28 mouse cellular contexts compared by ENCODE assay signal in genomic region chr13:31524976-31525375, GRCm38 (mm10). TPM values are rescaled to one million over a fixed set of nuclear protein-coding genes. Genes with fewer than 3 reads are reported as not detected.
DNase-seq lines count a peak whose midpoint lies in the region; ATAC-seq and TF ChIP-seq lines count a peak whose summit lies in the region.
"Had no signal": no experiment of that assay in that cellular context is flagged by ENCODE, and none has a peak within 500 bp of the region (broad histone marks: within the 10 kb centered on the region; RNA-seq: fewer than 3 reads in every experiment).

No protein-coding gene starts in this region.

- no peaks in the 10 kb centered on the region for H3K36me3 ChIP-seq in heart, embryonic 14.5 days (ENCODE audit: control insufficient read depth, insufficient read depth, low read length)
- H3K36me3 ChIP-seq in heart, adult 2 months (ENCODE audit: control insufficient read depth, insufficient read depth, low read length): no peaks in the 10 kb centered on the region
- H3K36me3 ChIP-seq in intestine, embryonic 15.5 days: no peaks in the 10 kb centered on the region
- no peaks in the 10 kb centered on the region for H3K36me3 ChIP-seq in stomach, postnatal 0 days (ENCODE audit: control insufficient read depth, insufficient read depth, low read length)
- H3K36me3 ChIP-seq: hindbrain, embryonic 13.5 days; liver, embryonic 15.5 days; neural tube, embryonic 13.5 days had no signal

- no peak overlapping the region for H3K27ac ChIP-seq in heart, embryonic 14.5 days (replicated peaks in 1 of 2; ENCODE audit: control insufficient read depth in 1 of 2, insufficient read depth in 1 of 2, low read depth in 2 of 2, low read length in 2 of 2)
- H3K27ac ChIP-seq in heart, adult 2 months: no peak overlapping the region
- no peak overlapping the region for H3K27ac ChIP-seq in intestine, embryonic 15.5 days
- H3K27ac ChIP-seq in stomach, postnatal 0 days (replicated peaks): 0 out of 2 replicates have a peak overlapping the region, but pooled peaks have one; percentile 13
- H3K27ac ChIP-seq: forebrain, embryonic 13.5 days; hindbrain, embryonic 13.5 days; liver, embryonic 15.5 days; neural tube, embryonic 13.5 days had no signal

- no peak overlapping the region for H3K4me3 ChIP-seq in heart, embryonic 14.5 days (ENCODE audit: control insufficient read depth in 1 of 2, insufficient read depth in 1 of 2, low read depth in 1 of 2, low read length in 2 of 2)
- no peak overlapping the region for H3K4me3 ChIP-seq in heart, adult 2 months
- H3K4me3 ChIP-seq in intestine, embryonic 15.5 days (replicated peaks): no peak overlapping the region
- H3K4me3 ChIP-seq in stomach, postnatal 0 days (ENCODE audit: low read depth, low read length): no peak overlapping the region
- H3K4me3 ChIP-seq: forebrain, embryonic 13.5 days; hindbrain, embryonic 13.5 days; liver, embryonic 15.5 days; neural tube, embryonic 13.5 days had no signal

- no peaks in the 10 kb centered on the region for H3K79me2 ChIP-seq in heart, adult 2 months (replicated peaks; ENCODE audit: control insufficient read depth, insufficient read depth, low read length)

- peaks cover 2 to 4% of the 10 kb centered on the region in 2 experiments; a peak in 2 of 4 replicates for H3K4me1 ChIP-seq in heart, embryonic 14.5 days (ENCODE audit: control insufficient read depth in 2 of 2, insufficient read depth in 2 of 2, low read length in 2 of 2)
- no peaks in the 10 kb centered on the region for H3K4me1 ChIP-seq in heart, adult 2 months (ENCODE audit: control insufficient read depth, insufficient read depth, low read length)
- no peaks in the 10 kb centered on the region for H3K4me1 ChIP-seq in intestine, embryonic 15.5 days (replicated peaks)
- no peaks in the 10 kb centered on the region for H3K4me1 ChIP-seq in stomach, postnatal 0 days (replicated peaks; ENCODE audit: control insufficient read depth, insufficient read depth)
- H3K4me1 ChIP-seq: forebrain, embryonic 13.5 days; hindbrain, embryonic 13.5 days; liver, embryonic 15.5 days; neural tube, embryonic 13.5 days had no signal

- ATAC-seq in heart, embryonic 14.5 days (ENCODE audit: insufficient number of reproducible peaks, insufficient read depth, low FRiP score, low read depth): peak; percentile 59; the same call in 1 of the 2 replicates
- 0 out of 2 replicates have a peak, but pooled peaks have one; percentile 17 for ATAC-seq in intestine, embryonic 15.5 days
- ATAC-seq in stomach, postnatal 0 days (ENCODE audit: low FRiP score, low TSS enrichment): peak; percentile 51; the same call in 1 of the 2 replicates
- ATAC-seq: CD4-positive, CD25-positive, alpha-beta regulatory T cell, adult 4 months; forebrain, embryonic 13.5 days had no signal

- no peak for DNase-seq in heart, adult 2 months
- DNase-seq in lung, postnatal 36 days: peak; percentile 6
- DNase-seq in lung, postnatal 25 days (ENCODE audit: low spot score): no peak
- DNase-seq in stomach, postnatal 0 days (ENCODE audit: low spot score): peak; percentile 66
- DNase-seq in right cerebral cortex, postnatal 25 days: no peak
- DNase-seq: adrenal gland, postnatal 25 days; cerebellum, adult 11-12 months; gastrocnemius, postnatal 14 days; heart, postnatal 36 days; kidney, adult 18-20 months; layer of hippocampus, postnatal 36 days; liver; lung, embryonic 14.5 days; lung, postnatal 14 days; thymus, postnatal 25 days had no signal

- no peak for TF ChIP-seq EP300 in heart, adult 2 months (IDR thresholded peaks at IDR 0.05; ENCODE audit: insufficient read depth, low read depth, low read length)
- no peak for TF ChIP-seq EP300 in stomach, postnatal 0 days (optimal IDR thresholded peaks at IDR 0.05)

- TF ChIP-seq POLR2A in heart, adult 2 months (IDR thresholded peaks at IDR 0.05; ENCODE audit: insufficient read depth, low read depth, low read length): no peak

- H3K9me3 ChIP-seq in heart, embryonic 14.5 days (ENCODE audit: control insufficient read depth, low read length): peaks cover 3% of the 10 kb centered on the region; the same call in 1 of the 2 replicates
- H3K9me3 ChIP-seq in intestine, embryonic 15.5 days: no peaks in the 10 kb centered on the region
- no peaks in the 10 kb centered on the region for H3K9me3 ChIP-seq in stomach, postnatal 0 days (ENCODE audit: control insufficient read depth, low read length)
- H3K9me3 ChIP-seq: forebrain, embryonic 13.5 days; hindbrain, embryonic 13.5 days; liver, embryonic 15.5 days; neural tube, embryonic 13.5 days had no signal

- no peak overlapping the region for H3K9ac ChIP-seq in heart, embryonic 14.5 days (ENCODE audit: low read length)
- no peak overlapping the region for H3K9ac ChIP-seq in heart, adult 2 months (ENCODE audit: low read depth, low read length)
- no peak overlapping the region for H3K9ac ChIP-seq in intestine, embryonic 15.5 days
- H3K9ac ChIP-seq in stomach, postnatal 0 days (ENCODE audit: low read length): no peak overlapping the region
- H3K9ac ChIP-seq: forebrain, embryonic 13.5 days; hindbrain, embryonic 13.5 days; liver, embryonic 15.5 days; lung, embryonic 14.5 days; neural tube, embryonic 13.5 days had no signal

- intact Hi-C loops in heart, adult 2 months (cut with DNase I): no loop called here

- no peak for TF ChIP-seq CTCF in heart, adult 2 months (IDR thresholded peaks at IDR 0.05)
- TF ChIP-seq CTCF in stomach, postnatal 0 days (IDR thresholded peaks at IDR 0.05; ENCODE audit: low read depth): 0 out of 2 replicates have a peak, but pooled peaks have one; percentile 16

- no peaks in the 10 kb centered on the region for H3K27me3 ChIP-seq in heart, embryonic 14.5 days (ENCODE audit: control insufficient read depth, insufficient read depth, low read length)
- H3K27me3 ChIP-seq in heart, adult 2 months (ENCODE audit: control insufficient read depth, insufficient read depth, low read length): no peaks in the 10 kb centered on the region
- H3K27me3 ChIP-seq in intestine, embryonic 15.5 days (replicated peaks): no peaks in the 10 kb centered on the region
- H3K27me3 ChIP-seq in stomach, postnatal 0 days (ENCODE audit: control insufficient read depth, insufficient read depth, low read length): no peaks in the 10 kb centered on the region
- H3K27me3 ChIP-seq: forebrain, embryonic 13.5 days; liver, embryonic 15.5 days had no signal

- H3K4me2 ChIP-seq in heart, embryonic 14.5 days (ENCODE audit: low read length): no peak overlapping the region
- no peak overlapping the region for H3K4me2 ChIP-seq in intestine, embryonic 15.5 days (replicated peaks)
- H3K4me2 ChIP-seq in stomach, postnatal 0 days (replicated peaks; ENCODE audit: low read depth): no peak overlapping the region
- H3K4me2 ChIP-seq: forebrain, embryonic 13.5 days; heart, embryonic 11.5 days; hindbrain, embryonic 13.5 days; liver, embryonic 15.5 days; lung, embryonic 14.5 days; midbrain, embryonic 11.5 days; neural tube, embryonic 13.5 days had no signal

- 61% methylated on average over 4 of the region's 4 CpGs for WGBS in heart, embryonic 14.5 days
- WGBS in heart, adult 2 months: 63% methylated on average over 4 of the region's 4 CpGs
- WGBS in intestine, embryonic 15.5 days: 81% methylated on average over 4 of the region's 4 CpGs
- 67% methylated on average over 4 of the region's 4 CpGs for WGBS in stomach, postnatal 0 days

RNA-seq across cellular contexts. Expression of gene Foxq1, which starts 31.0 kb away (rescaled TPM):
- 0.04 and 0.19 TPM in 2 replicates for polyA plus RNA-seq in heart, embryonic 14.5 days (2014; fragmentation: Nextera tagmentation; extraction: Ambion mirVana)
- total RNA-seq in heart, adult 2 months (2021): under 1 TPM; 0.07 to 0.13 TPM
- 0.06 and 0.16 TPM in 2 replicates for polyA plus RNA-seq in heart, adult 2 months (2012; rRNA removed)
- polyA plus RNA-seq in intestine, embryonic 15.5 days (2015; fragmentation: Nextera tagmentation; extraction: Ambion mirVana): 2.0 and 2.1 TPM in 2 replicates
- 35.7 and 47.1 TPM in 2 replicates for polyA plus RNA-seq in stomach, postnatal 0 days (2015; fragmentation: Nextera tagmentation; extraction: Ambion mirVana)
- total RNA-seq: gastrocnemius, postnatal 14 days; granulocyte monocyte progenitor cell, adult 5-6 weeks had no signal
- polyA plus RNA-seq: CD4-positive, CD25-positive, alpha-beta regulatory T cell, adult 4 months had no signal

RNA-seq across cellular contexts. Expression of gene A530084C06Rik, which starts 34.2 kb away (rescaled TPM):
- not detected in 2 replicates for polyA plus RNA-seq in heart, embryonic 14.5 days (2014; fragmentation: Nextera tagmentation; extraction: Ambion mirVana)
- total RNA-seq in heart, adult 2 months (2021): under 1 TPM in 1 of 2 experiments, not detected in 1; 0.08 TPM
- not detected in 2 replicates for polyA plus RNA-seq in heart, adult 2 months (2012; rRNA removed)
- not detected in 2 replicates for polyA plus RNA-seq in intestine, embryonic 15.5 days (2015; fragmentation: Nextera tagmentation; extraction: Ambion mirVana)
- not detected in 2 replicates for polyA plus RNA-seq in stomach, postnatal 0 days (2015; fragmentation: Nextera tagmentation; extraction: Ambion mirVana)
- total RNA-seq: adrenal gland, adult 18-20 months; gastrocnemius, postnatal 14 days; granulocyte monocyte progenitor cell, adult 5-6 weeks had no signal
- polyA plus RNA-seq: CD4-positive, CD25-positive, alpha-beta regulatory T cell, adult 4 months; forebrain, embryonic 13.5 days; heart, embryonic 11.5 days; hindbrain, embryonic 13.5 days; kidney, embryonic 16.5 days; limb, embryonic 11.5 days; liver, embryonic 15.5 days; lung, embryonic 14.5 days; midbrain, embryonic 11.5 days; neural tube, embryonic 13.5 days had no signal

Comparison
In these comparisons a context has a peak if more than half of its experiments do, and no peak if none do; other contexts are left out.
1. DNase-seq: peak in lung, postnatal 36 days (single experiment) and stomach, postnatal 0 days (single experiment); none in heart, adult 2 months (0 of 2), lung, postnatal 25 days (single experiment) and right cerebral cortex, postnatal 25 days (single experiment).
2. RNA of gene Foxq1, which starts 31.0 kb away (polyA plus RNA-seq): 35.7 to 47.1 TPM in stomach, postnatal 0 days; 2.0 to 2.1 TPM in intestine, embryonic 15.5 days, 0.04 to 0.19 TPM in heart, embryonic 14.5 days and 0.06 to 0.16 TPM in heart, adult 2 months; every median in the first group is over 10 times any median in the second.
3. Peak in every context shown above with its lines, with median percentiles within 50 percentile points of each other: ATAC-seq.